Comparison of ENCODE assay signal across 11 mouse cellular contexts in the genomic region with DNA sequence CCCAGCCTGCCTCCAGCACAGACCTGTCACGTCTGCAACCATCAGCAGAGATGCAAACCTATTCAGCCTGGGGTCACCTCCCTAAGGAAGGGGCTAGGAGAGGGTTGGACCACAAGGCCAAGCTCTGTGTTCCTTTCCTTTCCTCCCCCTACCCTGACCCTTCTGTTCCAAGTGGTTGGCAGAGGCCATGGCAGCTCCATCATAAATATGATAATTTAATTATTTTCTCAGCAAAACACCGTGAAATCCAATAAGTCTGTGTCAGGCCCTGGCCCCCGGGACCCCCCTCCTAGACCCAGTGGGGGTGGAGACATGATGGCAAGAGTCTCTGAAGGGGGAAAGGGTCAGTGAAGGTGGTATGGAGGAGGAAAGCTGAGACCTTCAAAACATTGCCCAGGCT. TPM values are rescaled to one million over a fixed set of nuclear protein-coding genes. Genes with fewer than 3 reads are reported as not detected.
DNase-seq lines count a peak whose midpoint lies in the region; ATAC-seq lines count a peak whose summit lies in the region.
"Had no signal": no experiment of that assay in that cellular context is flagged by ENCODE, and none has a peak within 500 bp of the region (broad histone marks: within the 10 kb centered on the region; RNA-seq: fewer than 3 reads in every experiment).

No protein-coding gene starts in this region.

- H3K36me3 ChIP-seq in heart, embryonic 10.5 days: peaks cover 29% of the 10 kb centered on the region
- H3K36me3 ChIP-seq in midbrain, embryonic 12.5 days: peaks cover 6% of the 10 kb centered on the region
- H3K36me3 ChIP-seq: lung, embryonic 15.5 days had no signal

- no peak for DNase-seq in heart, embryonic 10.5 days (ENCODE audit: low spot score)
- no peak for DNase-seq in heart, postnatal 36 days
- DNase-seq in retina, postnatal 1 day: peak; percentile 52
- DNase-seq in retina, embryonic 14.5 days (ENCODE audit: low spot score): no peak
- DNase-seq in left cerebral cortex, postnatal 36 days (ENCODE audit: low spot score in 2 of 2): no peak
- no peak for DNase-seq in ovary, postnatal 14 days (ENCODE audit: low spot score)
- DNase-seq: thymus, postnatal 14 days had no signal

- H3K27me3 ChIP-seq in heart, embryonic 10.5 days (ENCODE audit: insufficient read depth, poor library complexity, severe bottlenecking): peaks cover 50% of the 10 kb centered on the region
- peaks cover 38% of the 10 kb centered on the region for H3K27me3 ChIP-seq in midbrain, embryonic 12.5 days

- WGBS in heart, embryonic 10.5 days: 42% methylated on average over 3 of the region's 3 CpGs
- 20% methylated on average over 3 of the region's 3 CpGs for WGBS in midbrain, embryonic 12.5 days

- H3K27ac ChIP-seq in heart, embryonic 10.5 days: peak overlapping the region; percentile 81; the same call in 1 of the 2 replicates
- H3K27ac ChIP-seq in midbrain, embryonic 12.5 days (replicated peaks): peak overlapping the region; percentile 92
- H3K27ac ChIP-seq: lung, embryonic 15.5 days had no signal

- H3K4me2 ChIP-seq in midbrain, embryonic 12.5 days (replicated peaks): peak overlapping the region; percentile 58

- no peaks in the 10 kb centered on the region for H3K9me3 ChIP-seq in heart, embryonic 10.5 days
- H3K9me3 ChIP-seq in midbrain, embryonic 12.5 days: no peaks in the 10 kb centered on the region
- H3K9me3 ChIP-seq: lung, embryonic 15.5 days had no signal

- peaks cover 67% of the 10 kb centered on the region for H3K4me1 ChIP-seq in heart, embryonic 10.5 days
- H3K4me1 ChIP-seq in midbrain, embryonic 12.5 days: peaks cover 74% of the 10 kb centered on the region

- intact Hi-C loops in heart, postnatal 36 days (cut with DNase I): no loop called here
- intact Hi-C loops in left cerebral cortex, postnatal 36 days (cut with DNase I): loop anchor here (2.0 kb wide), 1 partner anchor 15 kb away; no protein-coding TSS in a partner anchor

- ATAC-seq in midbrain, embryonic 12.5 days (ENCODE audit: low FRiP score, low read depth): peak; percentile 5; the same call in 1 of the 2 replicates

- H3K9ac ChIP-seq in midbrain, embryonic 12.5 days (replicated peaks): peak overlapping the region; percentile 46; the same call in 1 of the 2 replicates
- H3K9ac ChIP-seq: lung, embryonic 15.5 days had no signal

- H3K4me3 ChIP-seq in heart, embryonic 10.5 days: no peak overlapping the region
- H3K4me3 ChIP-seq in midbrain, embryonic 12.5 days: 0 out of 2 replicates have a peak overlapping the region, but pooled peaks have one; percentile 3
- H3K4me3 ChIP-seq: lung, embryonic 15.5 days had no signal

RNA-seq across cellular contexts. Expression of a gene that starts 6.0 kb away (rescaled TPM):
- 0.79 and 2.3 TPM in 2 replicates for polyA plus RNA-seq in heart, embryonic 10.5 days (2016; fragmentation: Nextera tagmentation; extraction: Ambion mirVana)
- not detected for total RNA-seq in heart, postnatal 36 days (2021)
- polyA plus RNA-seq in midbrain, embryonic 12.5 days (2016; fragmentation: Nextera tagmentation; extraction: Ambion mirVana): 45.0 and 47.7 TPM in 2 replicates
- total RNA-seq in left cerebral cortex, postnatal 36 days (2021): 10 to 100 TPM; 13.2 to 15.7 TPM
- total RNA-seq: CH12.LX; heart, adult 8-10 months had no signal

RNA-seq across cellular contexts. Expression of a gene that starts 8.5 kb away (rescaled TPM):
- polyA plus RNA-seq in heart, embryonic 10.5 days (2016; fragmentation: Nextera tagmentation; extraction: Ambion mirVana): 73.4 and 75.4 TPM in 2 replicates
- total RNA-seq in heart, postnatal 36 days (2021): 10 to 100 TPM; 35.5 to 39.9 TPM
- polyA plus RNA-seq in midbrain, embryonic 12.5 days (2016; fragmentation: Nextera tagmentation; extraction: Ambion mirVana): 59.7 and 69.4 TPM in 2 replicates
- 10 to 100 TPM; 50.0 to 59.0 TPM for total RNA-seq in left cerebral cortex, postnatal 36 days (2021)

RNA-seq across cellular contexts. Expression of a gene that starts 34.9 kb away (rescaled TPM):
- polyA plus RNA-seq in heart, embryonic 10.5 days (2016; fragmentation: Nextera tagmentation; extraction: Ambion mirVana): 30.8 and 30.9 TPM in 2 replicates
- total RNA-seq in heart, postnatal 36 days (2021): 10 to 100 TPM; 25.5 to 26.8 TPM
- 35.9 and 36.3 TPM in 2 replicates for polyA plus RNA-seq in midbrain, embryonic 12.5 days (2016; fragmentation: Nextera tagmentation; extraction: Ambion mirVana)
- 10 to 100 TPM; 75.3 to 86.3 TPM for total RNA-seq in left cerebral cortex, postnatal 36 days (2021)

RNA-seq across cellular contexts. Expression of a gene that starts 35.1 kb away (rescaled TPM):
- 0.36 and 0.39 TPM in 2 replicates for polyA plus RNA-seq in heart, embryonic 10.5 days (2016; fragmentation: Nextera tagmentation; extraction: Ambion mirVana)
- under 1 TPM; 0.11 to 0.19 TPM for total RNA-seq in heart, postnatal 36 days (2021)
- 26.5 and 27.6 TPM in 2 replicates for polyA plus RNA-seq in midbrain, embryonic 12.5 days (2016; fragmentation: Nextera tagmentation; extraction: Ambion mirVana)
- 100 to 1,000 TPM in 1 of 2 experiments, 10 to 100 TPM in 1; 94.2 to 105 TPM for total RNA-seq in left cerebral cortex, postnatal 36 days (2021)

Comparison
In these comparisons a context has a peak if more than half of its experiments do, and no peak if none do; other contexts are left out.
1. RNA of a gene that starts 6.0 kb away (total RNA-seq): 13.2 to 15.7 TPM in left cerebral cortex, postnatal 36 days; not detected in heart, postnatal 36 days; every median in the first group is over 10 times any median in the second.